Mouse (Mus musculus) E14TG2a.4 (cell line): Measurements from ENCODE around the gene Nr1d2.

Experiments
- CTCF ChIP-seq: conservative IDR thresholded peaks from 2 replicates; pipeline ENCODE4 v1.5.1; 2014; ENCODE audit warnings: low read length
- NANOG ChIP-seq: IDR thresholded peaks from 2 replicates; pipeline ENCODE4 v1.6.1; 2014; ENCODE audit warnings: borderline replicate concordance, low read length, mixed read lengths
- POU5F1 ChIP-seq: IDR thresholded peaks from 2 replicates; pipeline ENCODE4 v1.6.1; 2014; ENCODE audit warnings: low read length, borderline replicate concordance

GRCm38 (mm10) chr14:18237381-18237780 is 1.5 kb downstream of the Nr1d2 start:
- TF ChIP-seq CTCF (no peak), POU5F1 (no peak), NANOG (no peak)
